Mouse (Mus musculus) brain, embryonic 14.5 days (tissue): ENCODE results near the gene Ccdc38. TPM values are rescaled to one million over a fixed set of nuclear protein-coding genes. Genes with fewer than 3 reads are reported as not detected.

Experiments
- DNase-seq: peaks from one replicate; pipeline ENCODE4 v3.0.0-alpha.2; 2011; ENCODE audit warnings: low read depth
- CTCF ChIP-seq: fragments of 200-500 bp; IDR thresholded peaks from 2 replicates; pipeline ENCODE4 v1.5.1; 2012; ENCODE audit warnings: inconsistent platforms, mild to moderate bottlenecking, moderate library complexity, borderline replicate concordance; ENCODE audit not compliant: insufficient read depth, insufficient read length; ENCODE audit errors: extremely low read depth
- POLR2A ChIP-seq: fragments of 200-500 bp; IDR thresholded peaks from 2 replicates; pipeline ENCODE4 v1.6.1; 2012; ENCODE audit warnings: mild to moderate bottlenecking, inconsistent platforms, borderline replicate concordance; ENCODE audit not compliant: poor library complexity, insufficient read depth, insufficient read length, severe bottlenecking; ENCODE audit errors: extremely low read depth
- polyA plus RNA-seq: library from polyadenylated mRNA; depleted of rRNA; stranded (reverse); fragments of >200 nt; gene quantifications from 2 replicates; pipeline ENCODE4 v1.2.3, GENCODE M21; 2012

The Ccdc38 gene
- polyA plus RNA-seq, 1 experiment: 0.15 TPM

- TF ChIP-seq CTCF (no peak), POLR2A (no peak)
- DNase-seq: no peak
Measured at GRCm38 (mm10) chr10:93519756-93520155, 20.7 kb upstream of the Ccdc38 start.

- no peak for DNase-seq
- TF ChIP-seq POLR2A (no peak), CTCF (no peak)
Measured at GRCm38 (mm10) chr10:93520994-93521393, 19.4 kb upstream of the Ccdc38 start.

GRCm38 (mm10) chr10:93525329-93525728 lies 15.1 kb upstream of the Ccdc38 start:
- no peak for TF ChIP-seq CTCF
- TF ChIP-seq POLR2A: no peak
- DNase-seq: no peak

GRCm38 (mm10) chr10:93538287-93538686 lies 2.1 kb upstream of the Ccdc38 start:
- DNase-seq: no peak
- TF ChIP-seq POLR2A (no peak), CTCF (no peak)

GRCm38 (mm10) chr10:93538818-93539217 lies 1.6 kb upstream of the Ccdc38 start:
- no peak for DNase-seq
- TF ChIP-seq POLR2A (no peak), CTCF (no peak)

- DNase-seq: peak; percentile 91
- peak; percentile 59; the same call in 1 of the 2 replicates for TF ChIP-seq CTCF
- TF ChIP-seq POLR2A: no peak
Measured at GRCm38 (mm10) chr10:93539775-93540430, 529 bp upstream of the Ccdc38 start, which contains the start of gene Amdhd1. Gene Amdhd1 (minus strand): TSS chr10:93540033.

- TF ChIP-seq POLR2A: no peak
- no peak for DNase-seq
Measured at GRCm38 (mm10) chr10:93541585-93541984, 1.2 kb downstream of the Ccdc38 start.

- peak; percentile 11 for DNase-seq
- TF ChIP-seq CTCF: no peak
- no peak for TF ChIP-seq POLR2A
Measured at GRCm38 (mm10) chr10:93542356-93542755, 1.9 kb downstream of the Ccdc38 start.

GRCm38 (mm10) chr10:93543176-93543575 lies 2.7 kb downstream of the Ccdc38 start:
- no peak for TF ChIP-seq POLR2A
- TF ChIP-seq CTCF: no peak
- DNase-seq: no peak

- no peak for DNase-seq
Measured at GRCm38 (mm10) chr10:93544172-93544571, 3.7 kb downstream of the Ccdc38 start.

GRCm38 (mm10) chr10:93547741-93548270 lies 7.4 kb downstream of the Ccdc38 start:
- TF ChIP-seq POLR2A: no peak
- TF ChIP-seq CTCF: no peak
- DNase-seq: no peak

More at GRCm38 (mm10) chr10:93544172-93544571, 3.7 kb downstream of the Ccdc38 start:
- TF ChIP-seq CTCF: no peak

- peak; percentile 85 for DNase-seq
Measured at GRCm38 (mm10) chr10:93548991-93549390, 8.6 kb downstream of the Ccdc38 start.

More at GRCm38 (mm10) chr10:93548991-93549390, 8.6 kb downstream of the Ccdc38 start:
- no peak for TF ChIP-seq POLR2A
- TF ChIP-seq CTCF: peak; percentile 89
